Mouse (Mus musculus) forebrain, embryonic 10.5 days (tissue): ENCODE data around the gene Hspa2. TPM values are rescaled to one million over a fixed set of nuclear protein-coding genes. Genes with fewer than 3 reads are reported as not detected.

Experiments
- DNase-seq: peaks from one replicate; pipeline ENCODE4 v3.0.0-alpha.2; 2017; ENCODE audit warnings: low spot score; ENCODE audit errors: extremely low spot score
- H3K27ac ChIP-seq: fragments of 300-500 bp; sonication (generic); 2 replicates; pipeline ENCODE4 v1.5.1; 2016; ENCODE audit warnings: mild to moderate bottlenecking
- H3K27me3 ChIP-seq: fragments of 300-500 bp; sonication (generic); 2 replicates; pipeline ENCODE4 v1.6.1; 2016; ENCODE audit warnings: mild to moderate bottlenecking; ENCODE audit not compliant: poor library complexity, severe bottlenecking
- H3K36me3 ChIP-seq: fragments of 300-500 bp; sonication (generic); replicated peaks from 2 replicates; pipeline ENCODE4 v1.6.1; 2016; ENCODE audit warnings: mild to moderate bottlenecking, moderate library complexity
- H3K4me1 ChIP-seq: fragments of 300-500 bp; sonication (generic); 2 replicates; pipeline ENCODE4 v1.6.1; 2016
- H3K4me3 ChIP-seq: fragments of 300-500 bp; sonication (generic); 2 replicates; pipeline ENCODE4 v1.5.1; 2016; ENCODE audit warnings: mild to moderate bottlenecking, moderate library complexity
- H3K9me3 ChIP-seq: fragments of 300-500 bp; sonication (generic); 2 replicates; pipeline ENCODE4 v1.6.1; 2016; ENCODE audit warnings: mild to moderate bottlenecking, moderate library complexity
- WGBS: fragments of 180-500 bp; shearing (Covaris S2); methylation state at CpG from one replicate; pipeline ENCODE4 v1.1.7; 2016; 5-methylcytosine and 5-hydroxymethylcytosine counted together
- polyA plus RNA-seq: library from polyadenylated mRNA; unstranded; fragments of >200 nt; fragmentation: Nextera tagmentation; extraction: Ambion mirVana; gene quantifications from 2 replicates; pipeline ENCODE4 v1.2.1, GENCODE M21; 2016

Gene Hspa2
- polyA plus RNA-seq = 3.1 and 3.7 TPM in 2 replicates

DNA sequence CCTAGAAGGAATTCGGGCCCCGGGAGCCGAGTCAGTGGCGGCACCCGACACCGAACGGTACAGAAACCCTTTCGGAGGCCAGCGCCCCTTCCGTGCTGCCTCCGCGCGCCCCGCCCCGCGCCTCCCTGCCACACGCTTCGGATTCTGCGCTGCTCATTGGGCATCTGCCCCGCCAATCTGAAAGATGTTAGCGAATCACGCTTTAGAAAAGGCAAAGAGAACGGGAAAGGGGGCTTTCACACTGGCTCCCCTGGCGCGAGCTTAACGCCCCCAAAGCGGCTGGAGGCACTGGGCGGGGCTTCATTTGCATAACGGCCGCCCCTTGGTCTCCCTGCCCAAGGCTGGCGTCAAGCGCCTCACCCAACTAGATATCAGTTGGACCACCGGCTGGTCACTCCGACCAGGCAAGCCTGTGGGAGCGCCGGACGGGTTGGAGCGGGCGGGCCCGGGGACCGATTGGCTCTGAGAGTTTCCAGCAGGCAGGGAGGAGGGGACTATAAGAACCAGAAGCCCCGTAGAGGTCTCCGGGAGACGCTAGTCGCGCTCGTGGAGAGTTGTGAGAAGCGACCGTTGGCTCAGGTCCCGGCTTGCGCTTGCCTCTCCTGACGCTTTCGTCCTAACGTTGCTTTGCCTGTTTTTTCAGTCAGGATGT is at the start of gene Hspa2:
Gene Hspa2, plus strand, starts transcription at position 291 of the 652 bp plus-strand sequence.
- Histone ChIP-seq H3K27me3 (peaks cover 67% of the 10 kb centered on the region), H3K9me3 (no peaks in the 10 kb centered on the region), H3K4me3 (peak within 1 kb of the TSS; percentile 74), H3K4me1 (peaks cover 29% of the 10 kb centered on the region), H3K27ac (peak within 1 kb of the TSS; percentile 91), H3K36me3 (no peaks in the 10 kb centered on the region)
- under 1% methylated on average over 54 of the region's 54 CpGs for WGBS
- peak; percentile 98 for DNase-seq

GRCm38 (mm10) chr12:76360868-76361267 is 43.1 kb upstream of the Hspa2 start:
- Histone ChIP-seq H3K9me3 (no peaks in the 10 kb centered on the region), H3K36me3 (peaks cover 27% of the 10 kb centered on the region), H3K27ac (no peak overlapping the region), H3K4me3 (no peak overlapping the region), H3K4me1 (peaks cover 6% of the 10 kb centered on the region; the same call in 1 of the 2 replicates), H3K27me3 (no peaks in the 10 kb centered on the region)
- WGBS = 45% methylated on average over 1 of the region's 1 CpGs
- no peak for DNase-seq

GRCm38 (mm10) chr12:76361405-76362302 is 42.3 kb upstream of the Hspa2 start:
- no peak overlapping the region for H3K4me3 ChIP-seq
- WGBS = 78% methylated on average over 9 of the region's 9 CpGs
- no peak for DNase-seq
- peaks cover 27% of the 10 kb centered on the region for H3K36me3 ChIP-seq
- H3K27ac ChIP-seq = no peak overlapping the region
- no peaks in the 10 kb centered on the region for H3K27me3 ChIP-seq
- no peaks in the 10 kb centered on the region for H3K9me3 ChIP-seq
- peaks cover 14% of the 10 kb centered on the region for H3K4me1 ChIP-seq

DNA sequence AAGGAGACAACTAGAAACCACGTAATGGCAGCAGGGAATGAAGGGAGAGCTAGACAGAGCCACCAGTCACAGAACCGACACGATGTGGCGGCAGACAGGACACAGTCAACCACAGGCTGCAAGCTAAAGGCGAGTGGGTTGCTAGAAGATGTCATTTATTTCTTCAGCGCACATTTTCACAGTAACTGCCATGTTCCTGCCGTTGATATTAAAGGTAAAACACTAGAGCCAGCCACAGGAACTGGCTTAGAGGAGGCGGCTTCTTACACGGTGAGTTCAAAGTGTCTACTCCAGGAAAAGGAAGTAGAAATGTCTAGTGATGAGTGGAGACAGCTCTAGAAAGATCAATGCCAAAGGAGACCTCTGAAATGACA is 41.7 kb upstream of the Hspa2 start:
- no peak overlapping the region for H3K27ac ChIP-seq
- no peaks in the 10 kb centered on the region for H3K27me3 ChIP-seq
- H3K4me3 ChIP-seq = no peak overlapping the region
- H3K4me1 ChIP-seq = peaks cover 20% of the 10 kb centered on the region
- peaks cover 25% of the 10 kb centered on the region for H3K36me3 ChIP-seq
- no peak for DNase-seq
- 90% methylated on average over 9 of the region's 9 CpGs for WGBS
- no peaks in the 10 kb centered on the region for H3K9me3 ChIP-seq

- H3K36me3 ChIP-seq = peaks cover 19% of the 10 kb centered on the region
- no peaks in the 10 kb centered on the region for H3K9me3 ChIP-seq
- H3K27ac ChIP-seq = no peak overlapping the region
- WGBS = 85% methylated on average over 3 of the region's 3 CpGs
- DNase-seq = no peak
- H3K4me3 ChIP-seq = no peak overlapping the region
- H3K27me3 ChIP-seq = no peaks in the 10 kb centered on the region
- H3K4me1 ChIP-seq = peaks cover 35% of the 10 kb centered on the region
Observed at GRCm38 (mm10) chr12:76366276-76366675, 37.7 kb upstream of the Hspa2 start.

- H3K27me3 ChIP-seq = no peaks in the 10 kb centered on the region
- H3K4me3 ChIP-seq = peak overlapping the region; percentile 96
- 30% methylated on average over 14 of the region's 14 CpGs for WGBS
- peak overlapping the region; percentile 100; the same call in 1 of the 2 replicates for H3K27ac ChIP-seq
- H3K9me3 ChIP-seq = no peaks in the 10 kb centered on the region
- DNase-seq = peak; percentile 30
- H3K36me3 ChIP-seq = peaks cover 15% of the 10 kb centered on the region
- H3K4me1 ChIP-seq = peaks cover 41% of the 10 kb centered on the region
Observed at GRCm38 (mm10) chr12:76367096-76367995, 36.6 kb upstream of the Hspa2 start.

DNA sequence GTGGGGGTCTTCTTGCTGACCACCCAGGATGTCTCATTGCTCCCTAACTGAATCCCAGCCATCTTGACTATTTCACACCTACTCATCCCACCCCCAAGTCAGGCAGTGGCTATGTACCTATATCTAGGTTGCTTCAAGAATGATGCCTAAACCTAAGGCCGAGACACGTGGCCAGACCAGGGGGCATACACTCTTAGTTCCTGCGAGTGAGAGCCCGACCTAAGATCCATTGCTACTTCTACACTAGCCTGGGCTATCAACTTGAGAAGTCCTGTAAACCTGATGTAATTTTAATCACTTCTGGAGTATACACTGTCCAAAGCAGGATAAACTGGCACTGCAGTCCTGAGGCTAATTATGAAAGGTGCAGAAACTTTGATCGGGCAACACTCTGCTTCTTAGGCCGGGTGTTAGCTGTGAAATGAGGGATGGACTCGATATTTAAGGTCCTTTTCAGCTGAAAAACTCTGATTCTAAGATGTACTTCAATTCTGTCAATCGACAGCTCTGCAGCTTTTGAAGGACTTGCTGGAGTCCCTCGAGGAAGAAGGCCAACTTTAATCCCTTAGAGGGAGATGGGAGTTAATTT is 35.7 kb upstream of the Hspa2 start:
- peak overlapping the region; percentile 96 for H3K4me3 ChIP-seq
- H3K36me3 ChIP-seq = peaks cover 15% of the 10 kb centered on the region
- H3K27ac ChIP-seq = peak overlapping the region; percentile 100
- no peaks in the 10 kb centered on the region for H3K27me3 ChIP-seq
- no peaks in the 10 kb centered on the region for H3K9me3 ChIP-seq
- DNase-seq = no peak
- H3K4me1 ChIP-seq = peaks cover 49% of the 10 kb centered on the region
- 8% methylated on average over 9 of the region's 9 CpGs for WGBS

GRCm38 (mm10) chr12:76368790-76369205 is 35.2 kb upstream of the Hspa2 start:
- WGBS = 1% methylated on average over 26 of the region's 26 CpGs
- peaks cover 53% of the 10 kb centered on the region for H3K4me1 ChIP-seq
- no peaks in the 10 kb centered on the region for H3K9me3 ChIP-seq
- H3K27ac ChIP-seq = peak overlapping the region; percentile 100
- no peaks in the 10 kb centered on the region for H3K27me3 ChIP-seq
- peak overlapping the region; percentile 96 for H3K4me3 ChIP-seq
- no peak for DNase-seq
- peaks cover 12% of the 10 kb centered on the region for H3K36me3 ChIP-seq

DNA sequence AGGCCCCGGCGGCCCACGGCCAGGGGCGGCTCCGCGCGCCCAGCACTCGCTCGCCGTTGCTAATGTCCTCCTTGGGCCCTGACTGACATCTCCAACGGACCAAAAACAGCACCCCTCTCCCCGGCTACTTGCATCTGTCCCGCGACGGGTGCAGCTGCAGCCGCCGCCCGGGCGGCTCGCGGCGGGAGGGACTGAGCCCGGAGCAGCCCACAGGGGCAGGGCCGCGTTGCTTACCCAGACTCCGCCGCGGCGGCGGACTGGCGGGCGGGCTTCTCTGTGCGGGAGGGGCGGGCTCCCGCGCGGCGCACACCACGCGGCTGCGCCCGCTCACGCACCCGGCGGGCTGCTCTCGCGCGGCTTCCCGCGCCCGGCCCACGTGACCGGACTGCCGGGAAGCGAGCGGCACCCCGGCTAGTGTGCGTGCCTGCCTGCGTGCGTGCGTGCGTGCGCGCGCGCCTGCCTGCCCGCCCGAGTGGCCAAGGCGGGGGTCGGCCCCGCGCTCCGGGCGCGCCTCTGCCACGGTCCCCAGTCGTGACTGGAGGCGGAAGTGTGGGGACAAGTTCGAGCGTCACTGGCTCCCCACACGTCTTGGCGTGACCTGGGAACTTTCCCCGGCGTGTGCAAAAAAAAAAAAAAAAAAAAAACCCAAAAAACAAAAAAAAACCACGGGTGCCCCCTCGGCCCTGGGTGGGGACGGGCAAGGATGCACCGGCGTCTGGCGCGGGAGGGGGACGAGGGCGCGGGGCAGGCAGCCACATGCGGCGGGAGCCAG is 34.6 kb upstream of the Hspa2 start, which contains the start of gene Zbtb25:
Gene Zbtb25, minus strand, starts transcription at position 397 of the 772 bp plus-strand sequence.
- H3K4me3 ChIP-seq = peak within 1 kb of the TSS; percentile 96
- peak within 1 kb of the TSS; percentile 100 for H3K27ac ChIP-seq
- WGBS = under 1% methylated on average over 88 of the region's 96 CpGs
- peaks cover 59% of the 10 kb centered on the region for H3K4me1 ChIP-seq
- peak; percentile 75 for DNase-seq
- H3K9me3 ChIP-seq = no peaks in the 10 kb centered on the region
- no peaks in the 10 kb centered on the region for H3K27me3 ChIP-seq
- peaks cover 6% of the 10 kb centered on the region for H3K36me3 ChIP-seq

DNA sequence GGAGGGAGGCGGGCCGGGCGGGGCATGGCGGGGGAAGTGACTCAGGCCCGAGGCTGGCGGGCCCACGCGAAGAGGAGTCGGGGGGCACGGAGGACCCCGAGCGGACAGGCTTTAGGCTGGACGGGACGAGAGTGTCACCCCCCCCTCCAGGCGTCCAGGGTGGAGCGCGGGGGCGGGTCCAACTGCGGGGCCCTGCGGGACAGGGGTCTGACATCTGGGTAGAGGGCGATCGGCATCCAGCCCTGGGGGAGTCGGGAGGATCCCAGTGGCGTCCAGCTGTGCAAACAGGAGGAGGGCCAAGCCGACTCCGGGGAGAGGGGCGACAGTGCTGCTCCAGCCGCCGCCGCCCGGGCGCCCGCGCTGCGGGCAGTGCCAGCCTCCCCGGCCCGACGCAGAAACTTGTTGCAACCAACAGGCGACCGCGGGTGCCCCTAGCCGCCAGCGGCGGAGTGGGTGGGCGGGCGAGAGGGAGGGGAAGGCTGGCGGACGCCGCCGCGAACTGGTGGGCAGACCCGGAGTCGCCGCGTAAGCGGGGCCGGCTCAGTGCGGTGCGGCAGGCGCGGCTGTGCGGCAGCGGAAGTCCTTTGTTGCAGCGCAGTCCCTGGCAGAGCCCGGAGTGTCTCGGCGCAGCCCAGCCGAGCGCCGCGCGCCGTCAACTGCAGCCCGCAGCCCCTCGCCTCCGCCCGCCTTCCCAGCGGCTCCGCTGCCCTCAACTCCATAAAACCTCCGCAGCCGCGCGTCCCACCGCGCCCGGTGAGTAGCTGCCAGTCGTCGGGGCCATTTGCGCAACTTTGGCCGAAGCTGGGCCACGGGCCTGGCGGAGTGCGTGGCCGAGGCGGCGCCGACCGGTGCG is 33.8 kb upstream of the Hspa2 start, which contains the start of gene Zbtb1:
Gene Zbtb1, plus strand, starts transcription at position 289 of the 853 bp plus-strand sequence.
- under 1% methylated on average over 95 of the region's 99 CpGs for WGBS
- peaks cover 6% of the 10 kb centered on the region; the same call in 1 of the 2 replicates for H3K36me3 ChIP-seq
- DNase-seq = peak; percentile 83
- no peaks in the 10 kb centered on the region for H3K9me3 ChIP-seq
- H3K4me3 ChIP-seq = peak within 1 kb of the TSS; percentile 96
- peaks cover 64% of the 10 kb centered on the region for H3K4me1 ChIP-seq
- no peaks in the 10 kb centered on the region for H3K27me3 ChIP-seq
- H3K27ac ChIP-seq = peak within 1 kb of the TSS; percentile 100
